Mouse (Mus musculus) macrophage (primary cell): ENCODE measurements around the gene Syngap1. TPM values are rescaled to one million over a fixed set of nuclear protein-coding genes. Genes with fewer than 3 reads are reported as not detected.
"Not testable (repeated sequence)": the region's sequence is repeated elsewhere in the genome, so short reads cannot be mapped to it uniquely, and the experiment has no call there.

Experiments used
- H3K27ac ChIP-seq: fragments of 350-480 bp; formaldehyde crosslinking; 2 replicates; pipeline ENCODE4 v1.9.0; 2021
- H3K36me3 ChIP-seq: fragments of 350-480 bp; formaldehyde crosslinking; 2 replicates; pipeline ENCODE4 v1.9.0; 2021; ENCODE audit errors: inconsistent target
- H3K4me3 ChIP-seq: fragments of 350-480 bp; formaldehyde crosslinking; 2 replicates; pipeline ENCODE4 v1.9.0; 2021; ENCODE audit errors: inconsistent target
- H3K79me2 ChIP-seq: fragments of 350-480 bp; formaldehyde crosslinking; 2 replicates; pipeline ENCODE4 v1.9.0; 2021; ENCODE audit errors: inconsistent target
- WGBS: methylation state at CpG from one replicate; pipeline ENCODE4 v1.1.7; 2026; ENCODE audit warnings: inconsistent platforms; ENCODE audit not compliant: missing documents; 5-methylcytosine and 5-hydroxymethylcytosine counted together
- polyA plus RNA-seq: library from polyadenylated mRNA; stranded (reverse); fragments of 250-400 nt; gene quantifications from 3 replicates; pipeline ENCODE4 v1.2.4, GENCODE M21; 2018; ENCODE audit warnings: inconsistent platforms

Gene Syngap1
- polyA plus RNA-seq, 1 experiment from 2014 or later = 0.85 TPM

DNA sequence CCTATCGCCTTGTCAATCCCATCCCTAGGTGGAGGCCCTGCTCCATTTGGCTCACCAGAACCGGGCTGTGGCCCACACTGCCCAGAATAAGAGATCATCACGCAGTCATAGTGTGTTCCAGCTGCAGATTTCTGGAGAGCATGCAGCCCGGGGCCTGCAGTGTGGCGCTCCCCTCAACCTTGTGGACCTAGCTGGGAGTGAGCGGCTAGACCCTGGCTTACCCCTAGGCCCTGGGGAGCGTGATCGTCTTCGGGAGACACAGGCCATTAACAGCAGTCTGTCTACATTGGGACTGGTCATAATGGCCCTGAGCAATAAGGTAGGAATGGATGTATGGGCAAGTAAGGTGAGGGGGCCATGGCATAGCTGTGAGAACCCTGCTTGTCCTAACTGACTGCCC, 15.6 kb upstream of the Syngap1 start:
- not testable (repeated sequence) for H3K36me3 ChIP-seq, H3K4me3 ChIP-seq, H3K79me2 ChIP-seq, H3K27ac ChIP-seq
- 96% methylated on average over 9 of the region's 9 CpGs for WGBS

DNA sequence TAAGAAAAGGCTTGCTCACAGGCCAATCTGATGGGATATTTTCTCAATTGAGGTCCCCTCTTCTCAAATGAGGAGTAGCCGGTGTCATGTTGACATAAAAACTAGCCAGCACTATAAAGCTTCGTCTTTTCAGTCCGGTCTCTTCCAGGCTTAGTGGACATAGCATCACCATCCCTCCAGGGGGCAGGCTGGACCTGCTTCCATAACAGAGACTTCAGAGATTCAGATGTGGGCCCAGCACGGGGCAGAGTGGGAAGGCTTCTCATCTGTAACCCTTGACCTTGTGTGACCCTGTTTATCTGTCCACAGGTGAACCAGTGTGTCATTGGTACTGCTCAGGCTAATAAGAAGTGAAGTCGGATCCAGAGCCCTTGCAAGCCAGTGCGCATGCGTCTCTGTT, 9.3 kb upstream of the Syngap1 start:
- not testable (repeated sequence) for H3K27ac ChIP-seq, H3K4me3 ChIP-seq
- Histone ChIP-seq H3K36me3 (peaks cover 11% of the 10 kb centered on the region; the same call in 1 of the 2 replicates), H3K79me2 (peaks cover 13% of the 10 kb centered on the region; the same call in 1 of the 2 replicates)
- WGBS = 74% methylated on average over 7 of the region's 7 CpGs

DNA sequence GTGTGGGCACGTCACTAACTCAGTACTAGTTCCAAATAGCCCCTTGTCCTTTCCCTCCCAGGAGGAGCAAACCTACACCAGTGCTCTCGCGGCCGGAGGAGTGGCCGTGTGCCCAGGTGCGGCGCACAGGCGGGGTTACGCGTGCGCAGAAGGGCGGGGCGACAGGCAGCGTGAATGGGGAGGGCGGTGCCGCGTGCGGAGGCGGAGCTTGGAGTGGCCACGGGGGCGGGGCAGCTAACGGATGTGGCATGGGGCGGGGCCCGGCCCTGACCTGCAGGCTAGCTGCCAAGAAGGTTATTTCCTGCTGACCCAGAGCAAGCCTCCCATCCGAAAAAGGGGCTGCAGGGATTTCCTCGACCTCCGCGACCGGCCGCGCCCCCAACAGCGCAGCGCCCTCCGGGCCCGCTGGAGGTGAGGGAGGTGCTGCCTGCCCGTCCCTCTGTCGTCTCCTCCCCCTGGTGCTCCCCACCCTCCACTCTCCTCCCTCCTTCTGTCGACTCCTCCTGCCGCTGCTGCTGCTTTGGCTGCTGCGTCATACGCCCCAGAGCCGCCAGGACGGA, 8.1 kb upstream of the Syngap1 start, which contains the start of gene Phf1:
Phf1 (plus strand) TSS at position 214 of the 560 bp plus-strand sequence.
- peaks cover 24% of the 10 kb centered on the region for H3K79me2 ChIP-seq
- WGBS = 2% methylated on average over 42 of the region's 43 CpGs
- peak within 1 kb of the TSS; percentile 52 for H3K27ac ChIP-seq
- H3K36me3 ChIP-seq = peaks cover 11% of the 10 kb centered on the region; the same call in 1 of the 2 replicates
- H3K4me3 ChIP-seq = peak within 1 kb of the TSS; percentile 62

DNA sequence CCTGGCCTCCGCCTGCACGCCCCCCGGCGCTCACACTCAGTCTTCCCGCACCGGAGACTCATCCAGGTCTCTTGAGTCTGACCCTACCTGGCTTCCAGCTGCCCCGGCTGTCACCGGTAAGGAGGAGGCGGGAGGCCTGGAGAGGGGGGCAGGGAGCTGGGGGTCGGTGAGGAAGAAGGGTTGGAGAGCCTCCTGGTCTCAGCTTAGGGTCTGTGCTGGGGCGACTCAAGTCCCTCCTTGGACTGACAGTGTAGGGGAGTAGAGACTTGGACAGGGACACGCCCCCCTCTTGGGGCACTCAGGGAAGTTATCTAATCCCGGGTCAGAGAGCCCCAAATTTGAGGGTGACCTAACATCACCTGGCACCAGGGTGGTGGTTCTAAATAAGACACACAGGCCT, 7.6 kb upstream of the Syngap1 start:
- WGBS = 3% methylated on average over 13 of the region's 13 CpGs

DNA sequence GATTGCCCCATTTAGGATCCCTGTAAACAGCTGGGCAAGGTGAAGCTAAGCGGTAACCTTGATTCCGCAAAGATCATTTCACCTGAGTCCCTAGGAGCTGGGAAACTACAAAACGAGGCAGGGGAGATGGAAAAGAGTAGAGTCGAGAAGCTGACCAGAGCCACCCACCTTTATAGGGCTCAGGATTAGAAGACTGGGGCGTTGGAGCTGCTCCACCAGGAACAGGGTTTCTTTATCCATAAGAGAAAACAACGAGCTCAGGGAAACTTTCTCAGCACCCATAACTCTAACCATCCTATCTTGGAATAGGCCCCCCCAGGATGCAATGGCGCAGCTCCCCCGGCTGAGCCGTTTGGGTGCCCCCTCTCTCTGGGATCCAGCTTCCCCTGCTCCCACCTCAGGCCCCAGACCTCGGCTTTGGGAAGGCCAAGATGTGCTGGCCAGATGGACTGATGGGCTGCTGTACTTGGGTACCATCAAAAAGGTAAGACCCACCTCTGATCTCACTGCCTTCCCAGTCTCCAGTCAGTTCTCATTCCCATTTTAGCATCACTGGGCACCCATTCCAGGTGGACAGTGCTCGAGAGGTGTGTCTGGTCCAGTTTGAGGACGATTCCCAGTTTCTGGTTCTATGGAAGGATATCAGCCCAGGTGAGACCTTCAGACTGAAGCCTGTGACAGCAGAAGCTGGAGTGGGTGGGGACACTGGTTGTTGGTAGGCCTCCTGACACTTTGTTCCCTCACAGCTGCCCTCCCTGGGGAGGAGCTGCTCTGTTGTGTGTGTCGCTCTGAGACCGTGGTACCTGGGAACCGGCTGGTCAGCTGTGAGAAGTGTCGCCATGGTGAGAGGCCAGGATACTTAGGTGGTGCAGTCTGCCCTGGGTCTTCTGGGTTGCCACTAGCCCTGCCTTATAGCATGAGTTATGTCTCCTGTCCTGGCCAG, 6.9 kb upstream of the Syngap1 start:
- Histone ChIP-seq H3K79me2 (peaks cover 35% of the 10 kb centered on the region), H3K27ac (no peak overlapping the region), H3K36me3 (peaks cover 8% of the 10 kb centered on the region; the same call in 1 of the 2 replicates), H3K4me3 (peak overlapping the region; percentile 62)
- WGBS = 81% methylated on average over 15 of the region's 16 CpGs

More for the DNA sequence above, 7.6 kb upstream of the Syngap1 start:
- peaks cover 11% of the 10 kb centered on the region; the same call in 1 of the 2 replicates for H3K36me3 ChIP-seq
- peak overlapping the region; percentile 52 for H3K27ac ChIP-seq
- H3K4me3 ChIP-seq = peak overlapping the region; percentile 62
- peaks cover 29% of the 10 kb centered on the region for H3K79me2 ChIP-seq

DNA sequence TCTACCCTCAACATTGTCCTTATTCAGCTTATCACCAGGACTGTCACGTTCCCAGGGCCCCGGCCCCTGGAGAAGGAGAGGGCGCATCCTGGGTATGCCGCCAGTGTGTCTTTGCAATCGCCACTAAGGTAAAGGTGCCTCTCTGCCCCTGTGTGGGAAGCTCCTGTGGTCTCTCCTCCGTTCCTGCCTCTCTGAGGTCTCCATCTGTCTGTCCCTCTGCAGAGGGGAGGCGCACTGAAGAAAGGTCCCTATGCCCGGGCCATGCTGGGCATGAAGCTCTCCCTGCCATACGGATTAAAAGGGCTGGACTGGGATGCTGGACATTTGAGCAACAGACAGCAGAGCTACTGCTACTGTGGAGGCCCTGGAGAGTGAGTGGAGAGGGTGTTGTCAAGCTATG, 6.0 kb upstream of the Syngap1 start:
- Histone ChIP-seq H3K4me3 (no peak overlapping the region), H3K36me3 (peaks cover 8% of the 10 kb centered on the region; the same call in 1 of the 2 replicates), H3K79me2 (peaks cover 35% of the 10 kb centered on the region), H3K27ac (no peak overlapping the region)
- 100% methylated on average over 9 of the region's 9 CpGs for WGBS

DNA sequence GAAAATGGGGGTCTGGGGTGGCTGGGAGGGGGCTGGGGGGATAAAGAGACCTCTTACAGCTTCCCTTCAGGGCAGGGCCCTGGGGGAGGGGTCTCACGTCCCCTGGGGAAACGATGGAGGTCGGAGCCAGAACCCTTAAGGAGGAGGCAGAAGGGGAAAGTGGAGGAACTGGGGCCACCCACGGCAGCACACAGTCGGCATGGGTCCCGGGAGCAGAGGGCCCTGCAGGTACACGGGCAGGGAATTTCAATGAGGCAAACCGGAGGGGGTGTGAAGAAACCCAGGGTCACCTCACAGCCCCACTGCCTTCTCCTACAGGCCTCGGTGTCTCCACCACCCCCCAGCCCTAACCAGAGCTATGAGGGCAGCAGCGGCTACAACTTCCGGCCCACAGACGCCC, 4.6 kb upstream of the Syngap1 start:
- Histone ChIP-seq H3K36me3 (peaks cover 8% of the 10 kb centered on the region; the same call in 1 of the 2 replicates), H3K27ac (no peak overlapping the region), H3K4me3 (no peak overlapping the region), H3K79me2 (peaks cover 35% of the 10 kb centered on the region)
- WGBS = 87% methylated on average over 12 of the region's 12 CpGs

DNA sequence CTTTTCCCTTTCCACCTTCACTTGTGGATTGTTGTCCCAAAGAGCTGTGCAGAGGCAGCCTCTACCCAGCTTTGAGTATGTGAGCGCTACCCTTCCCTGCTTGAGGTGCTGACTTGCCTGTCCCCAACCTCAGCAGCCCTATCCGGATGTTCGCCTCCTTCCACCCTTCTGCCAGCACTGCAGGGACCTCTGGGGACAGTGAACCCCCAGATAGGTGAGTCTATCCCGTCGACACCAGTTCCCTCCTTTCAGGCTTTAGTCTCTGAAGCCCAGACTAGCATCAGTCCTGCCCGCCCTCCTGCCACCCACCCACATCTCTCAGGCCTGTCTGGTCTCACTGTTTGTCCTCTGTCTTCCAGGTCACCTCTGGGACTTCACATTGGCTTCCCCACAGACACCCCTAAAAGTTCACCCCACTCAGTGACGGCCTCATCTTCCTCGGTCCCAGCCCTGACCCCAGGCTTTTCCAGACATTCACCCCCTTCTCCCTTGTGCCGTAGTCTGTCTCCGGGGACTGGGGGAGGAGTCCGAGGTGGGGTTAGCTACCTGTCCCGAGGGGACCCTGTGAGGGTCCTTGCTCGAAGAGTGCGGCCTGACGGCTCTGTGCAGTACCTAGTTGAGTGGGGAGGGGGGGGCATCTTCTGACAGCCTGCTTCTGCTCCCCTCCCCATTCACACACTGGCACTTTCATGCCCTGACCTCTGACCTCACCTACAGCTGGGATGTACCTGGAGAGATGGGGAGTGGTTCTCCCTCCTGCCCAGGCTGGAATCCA, 3.9 kb upstream of the Syngap1 start:
- WGBS = 93% methylated on average over 15 of the region's 15 CpGs
- H3K79me2 ChIP-seq = peaks cover 35% of the 10 kb centered on the region
- H3K36me3 ChIP-seq = peaks cover 8% of the 10 kb centered on the region; the same call in 1 of the 2 replicates
- no peak overlapping the region for H3K4me3 ChIP-seq
- no peak overlapping the region for H3K27ac ChIP-seq

DNA sequence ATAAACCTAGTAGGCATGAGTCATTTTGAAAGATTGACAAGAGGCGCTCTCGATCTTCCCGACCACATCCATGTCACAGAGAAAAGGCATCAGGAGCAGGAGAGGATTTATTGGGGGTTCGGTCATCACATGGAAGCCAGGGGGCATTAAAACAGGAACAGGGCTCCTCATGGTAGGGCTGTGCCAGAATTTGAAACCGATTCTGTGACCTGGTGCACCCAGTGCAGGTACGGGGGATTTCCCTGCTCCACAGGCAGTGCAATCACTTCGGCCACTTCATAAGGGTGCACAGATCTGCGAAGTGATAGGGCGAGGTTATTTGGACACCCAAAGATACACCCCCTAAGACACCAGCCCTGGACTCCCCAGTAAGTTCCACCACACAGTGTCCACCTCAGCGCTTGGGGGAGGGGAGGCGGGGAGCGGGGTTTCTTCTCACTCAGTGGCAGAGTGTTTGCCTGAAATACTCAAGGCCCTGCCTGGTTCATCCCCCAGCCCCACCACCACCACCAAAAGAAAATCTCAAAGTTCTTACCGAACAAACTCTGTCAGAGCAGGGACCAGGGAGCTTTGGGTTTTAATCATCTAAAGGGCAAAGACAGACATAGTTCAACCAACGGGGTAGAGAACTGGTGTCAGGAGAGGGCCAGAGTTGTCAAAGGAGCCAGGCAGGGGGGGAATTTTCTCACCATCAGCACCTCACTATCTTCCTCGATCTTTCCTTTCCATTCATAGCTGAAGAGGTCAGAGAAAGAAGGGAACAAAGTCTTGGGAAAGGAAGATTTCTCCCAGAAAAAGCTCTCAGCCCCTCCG, 3.0 kb upstream of the Syngap1 start:
- Histone ChIP-seq H3K4me3 (peak overlapping the region; percentile 98), H3K27ac (peak overlapping the region; percentile 83), H3K79me2 (peaks cover 35% of the 10 kb centered on the region), H3K36me3 (peaks cover 8% of the 10 kb centered on the region; the same call in 1 of the 2 replicates)
- WGBS = 63% methylated on average over 16 of the region's 16 CpGs

DNA sequence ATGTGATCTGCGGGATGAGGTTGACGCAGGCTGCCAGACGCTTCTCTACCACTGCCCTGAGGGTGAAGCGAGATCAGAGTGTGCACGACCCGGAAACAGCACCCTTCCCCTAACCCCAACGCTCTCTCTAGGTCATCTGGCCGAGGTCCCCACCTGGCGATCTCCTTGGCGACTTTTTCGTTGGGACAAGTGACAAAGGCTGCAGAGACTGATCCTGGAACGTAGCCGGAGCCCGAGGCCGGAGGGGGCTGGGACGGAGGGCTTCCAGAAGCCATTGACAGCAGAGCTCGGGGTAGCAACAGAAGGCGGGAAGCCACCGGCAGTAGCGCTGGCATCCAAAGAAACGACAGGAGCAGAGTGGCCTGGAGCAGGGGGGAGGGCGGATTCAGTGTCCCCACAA, 2.3 kb upstream of the Syngap1 start:
- WGBS = under 1% methylated on average over 21 of the region's 22 CpGs
- Histone ChIP-seq H3K4me3 (peak overlapping the region; percentile 98), H3K36me3 (peaks cover 8% of the 10 kb centered on the region; the same call in 1 of the 2 replicates), H3K27ac (peak overlapping the region; percentile 83), H3K79me2 (peaks cover 30% of the 10 kb centered on the region)

DNA sequence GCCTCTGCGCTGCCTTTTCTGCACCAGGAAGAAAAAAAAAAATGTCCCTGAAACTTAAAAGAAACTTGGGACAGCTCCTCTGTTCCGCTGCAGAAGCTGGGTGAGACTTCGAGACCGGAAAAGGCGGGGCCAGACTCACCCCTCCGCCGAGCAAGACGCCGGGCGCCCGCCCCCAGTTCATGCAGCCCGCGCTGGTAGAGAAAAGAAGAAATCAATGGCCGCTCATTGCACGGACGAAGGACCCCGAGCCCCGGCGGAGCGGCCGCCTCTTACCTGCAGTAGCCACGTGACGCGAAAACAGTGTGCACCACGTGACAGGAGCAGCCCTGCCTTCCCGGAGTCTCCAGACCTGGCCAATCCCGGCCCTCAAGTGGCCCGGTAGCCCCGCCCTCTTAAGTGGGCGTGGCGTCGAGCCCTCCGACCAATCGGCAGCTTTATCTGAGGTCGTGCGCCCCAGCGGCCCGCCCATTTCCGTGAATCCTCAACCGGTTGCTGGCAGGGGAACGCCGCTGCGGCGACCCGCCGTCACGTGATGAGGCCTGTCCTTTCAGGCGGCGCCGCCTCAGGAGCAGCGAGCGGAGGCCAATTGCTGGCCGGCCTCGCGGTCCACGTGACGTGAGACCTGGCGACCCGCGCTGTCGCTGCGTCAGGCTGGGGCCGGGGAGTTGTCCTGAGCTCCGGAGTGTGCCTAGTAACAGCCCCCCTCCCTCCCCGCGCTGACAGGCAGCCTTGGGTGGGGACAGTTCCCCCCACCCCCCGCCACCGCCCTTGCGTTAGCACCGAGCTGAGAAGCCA, 1.7 kb upstream of the Syngap1 start, which contains the start of gene Cuta:
Cuta (minus strand) TSS at position 392 of the 795 bp plus-strand sequence.
- peak within 1 kb of the TSS; percentile 98 for H3K4me3 ChIP-seq
- WGBS = under 1% methylated on average over 46 of the region's 70 CpGs

DNA sequence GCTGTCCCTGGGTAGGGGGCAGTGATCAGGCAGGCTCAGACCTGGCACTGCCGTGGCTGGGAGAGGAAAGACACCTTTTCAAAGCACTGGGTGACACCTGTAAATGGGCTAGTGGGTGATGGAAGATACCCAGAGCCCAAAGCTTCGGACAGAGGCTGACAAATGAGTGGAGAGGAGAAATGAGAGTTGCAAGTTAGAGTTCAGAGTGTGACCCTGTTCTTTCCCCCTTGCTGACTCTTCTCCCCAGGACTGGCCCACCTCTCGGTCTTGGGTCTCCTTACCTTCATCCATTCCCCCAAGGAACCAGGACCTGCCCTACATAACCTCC, 1.1 kb upstream of the Syngap1 start:
- WGBS = 11% methylated on average over 3 of the region's 3 CpGs
- Histone ChIP-seq H3K27ac (peak overlapping the region; percentile 78), H3K79me2 (peaks cover 26% of the 10 kb centered on the region), H3K4me3 (peak overlapping the region; percentile 38), H3K36me3 (peaks cover 7% of the 10 kb centered on the region; the same call in 1 of the 2 replicates)

More for the DNA sequence above, 1.7 kb upstream of the Syngap1 start, which contains the start of gene Cuta:
- peaks cover 26% of the 10 kb centered on the region for H3K79me2 ChIP-seq
- peaks cover 8% of the 10 kb centered on the region; the same call in 1 of the 2 replicates for H3K36me3 ChIP-seq
- peak within 1 kb of the TSS; percentile 83 for H3K27ac ChIP-seq
